Mouse (Mus musculus): ENCODE results near the gene Tll2. TPM values are rescaled to one million over a fixed set of nuclear protein-coding genes. Genes with fewer than 3 reads are reported as not detected.

Tll2 gene
- polyA plus RNA-seq, 1 experiment from 2014 or later = 0.10 TPM

- H3K4me3 ChIP-seq (ENCODE audit: low read length) = no peak overlapping the region
- ATAC-seq = no peak
- H3K9me3 ChIP-seq (ENCODE audit: control insufficient read depth, low read length) = no peaks in the 10 kb centered on the region
- H3K27ac ChIP-seq (ENCODE audit: low read length) = no peak overlapping the region
- no peak overlapping the region for H3K4me2 ChIP-seq (ENCODE audit: low read depth, low read length)
- H3K9ac ChIP-seq (ENCODE audit: low read depth, low read length) = no peak overlapping the region
- H3K36me3 ChIP-seq (ENCODE audit: control insufficient read depth, insufficient read depth, low read length) = no peaks in the 10 kb centered on the region
- WGBS = 77% methylated on average over 1 of the region's 1 CpGs
- 0 out of 2 replicates have a peak, but pooled peaks cover 10% of the 10 kb centered on the region for H3K4me1 ChIP-seq (ENCODE audit: control insufficient read depth, insufficient read depth, low read length)
- H3K27me3 ChIP-seq (replicated peaks; ENCODE audit: control insufficient read depth, insufficient read depth, low read length) = no peaks in the 10 kb centered on the region
These were observed 154.9 kb downstream of the Tll2 start for GRCm38 (mm10) chr19:41051714-41052113.

GRCm38 (mm10) chr19:41048187-41048559 lies 158.5 kb downstream of the Tll2 start:
- 53% methylated on average over 3 of the region's 3 CpGs for WGBS
- Histone ChIP-seq H3K4me3 (ENCODE audit: low read length) (no peak overlapping the region), H3K4me1 (ENCODE audit: control insufficient read depth, insufficient read depth, low read length) (0 out of 2 replicates have a peak, but pooled peaks cover 10% of the 10 kb centered on the region), H3K4me2 (ENCODE audit: low read depth, low read length) (no peak overlapping the region), H3K9ac (ENCODE audit: low read depth, low read length) (no peak overlapping the region), H3K9me3 (ENCODE audit: control insufficient read depth, low read length) (no peaks in the 10 kb centered on the region), H3K27me3 (replicated peaks; ENCODE audit: control insufficient read depth, insufficient read depth, low read length) (no peaks in the 10 kb centered on the region), H3K36me3 (ENCODE audit: control insufficient read depth, insufficient read depth, low read length) (no peaks in the 10 kb centered on the region), H3K27ac (ENCODE audit: low read length) (no peak overlapping the region)
- ATAC-seq = no peak

- Histone ChIP-seq H3K36me3 (ENCODE audit: control insufficient read depth, insufficient read depth, low read length) (no peaks in the 10 kb centered on the region), H3K4me3 (ENCODE audit: low read length) (no peak overlapping the region), H3K9me3 (ENCODE audit: control insufficient read depth, low read length) (no peaks in the 10 kb centered on the region), H3K27me3 (replicated peaks; ENCODE audit: control insufficient read depth, insufficient read depth, low read length) (no peaks in the 10 kb centered on the region), H3K9ac (ENCODE audit: low read depth, low read length) (no peak overlapping the region), H3K4me2 (ENCODE audit: low read depth, low read length) (no peak overlapping the region), H3K27ac (ENCODE audit: low read length) (no peak overlapping the region), H3K4me1 (ENCODE audit: control insufficient read depth, insufficient read depth, low read length) (0 out of 2 replicates have a peak, but pooled peaks cover 8% of the 10 kb centered on the region)
- 75% methylated on average over 9 of the region's 9 CpGs for WGBS
- ATAC-seq = no peak
These were observed 159.0 kb downstream of the Tll2 start for GRCm38 (mm10) chr19:41047437-41048186.

- Histone ChIP-seq H3K4me2 (ENCODE audit: low read depth, low read length) (no peak overlapping the region), H3K4me1 (ENCODE audit: control insufficient read depth, insufficient read depth, low read length) (no peaks in the 10 kb centered on the region), H3K36me3 (ENCODE audit: control insufficient read depth, insufficient read depth, low read length) (no peaks in the 10 kb centered on the region), H3K9me3 (ENCODE audit: control insufficient read depth, low read length) (no peaks in the 10 kb centered on the region; the same call in 1 of the 2 replicates), H3K27me3 (replicated peaks; ENCODE audit: control insufficient read depth, insufficient read depth, low read length) (no peaks in the 10 kb centered on the region), H3K9ac (ENCODE audit: low read depth, low read length) (no peak overlapping the region), H3K4me3 (ENCODE audit: low read length) (no peak overlapping the region), H3K27ac (ENCODE audit: low read length) (no peak overlapping the region)
- no peak for ATAC-seq
- 36% methylated on average over 10 of the region's 10 CpGs for WGBS
These were observed 161.4 kb downstream of the Tll2 start for GRCm38 (mm10) chr19:41045091-41045770.

- no peaks in the 10 kb centered on the region for H3K4me1 ChIP-seq (ENCODE audit: control insufficient read depth, insufficient read depth, low read length)
- no peak overlapping the region for H3K9ac ChIP-seq (ENCODE audit: low read depth, low read length)
- H3K9me3 ChIP-seq (ENCODE audit: control insufficient read depth, low read length) = no peaks in the 10 kb centered on the region; the same call in 1 of the 2 replicates
- no peaks in the 10 kb centered on the region for H3K36me3 ChIP-seq (ENCODE audit: control insufficient read depth, insufficient read depth, low read length)
- no peaks in the 10 kb centered on the region for H3K27me3 ChIP-seq (replicated peaks; ENCODE audit: control insufficient read depth, insufficient read depth, low read length)
- no peak overlapping the region for H3K4me2 ChIP-seq (ENCODE audit: low read depth, low read length)
- no peak overlapping the region for H3K27ac ChIP-seq (ENCODE audit: low read length)
- no peak for ATAC-seq
- 63% methylated on average over 7 of the region's 7 CpGs for WGBS
- H3K4me3 ChIP-seq (ENCODE audit: low read length) = no peak overlapping the region
These were observed 167.5 kb downstream of the Tll2 start for GRCm38 (mm10) chr19:41039110-41039509.

GRCm38 (mm10) chr19:41035809-41036551 lies 170.7 kb downstream of the Tll2 start:
- 67% methylated on average over 4 of the region's 4 CpGs for WGBS
- no peaks in the 10 kb centered on the region for H3K27me3 ChIP-seq (replicated peaks; ENCODE audit: control insufficient read depth, insufficient read depth, low read length)
- no peak overlapping the region for H3K9ac ChIP-seq (ENCODE audit: low read depth, low read length)
- no peak for ATAC-seq
- H3K9me3 ChIP-seq (ENCODE audit: control insufficient read depth, low read length) = no peaks in the 10 kb centered on the region
- H3K4me3 ChIP-seq (ENCODE audit: low read length) = no peak overlapping the region
- H3K4me2 ChIP-seq (ENCODE audit: low read depth, low read length) = no peak overlapping the region
- no peak overlapping the region for H3K27ac ChIP-seq (ENCODE audit: low read length)
- H3K36me3 ChIP-seq (ENCODE audit: control insufficient read depth, insufficient read depth, low read length) = no peaks in the 10 kb centered on the region
- H3K4me1 ChIP-seq (ENCODE audit: control insufficient read depth, insufficient read depth, low read length) = no peaks in the 10 kb centered on the region

Other genes starting within 250 kb of the Tll2 start
- 22.6 and 27.3 TPM in 2 replicates for gene Blnk, start 212.3 kb downstream of the Tll2 start, polyA plus RNA-seq (2015; fragmentation: Nextera tagmentation; extraction: Ambion mirVana)
- not detected in 2 replicates for gene Dntt, start 177.6 kb downstream of the Tll2 start, polyA plus RNA-seq (2015; fragmentation: Nextera tagmentation; extraction: Ambion mirVana)
- not detected in 2 replicates for gene Opalin, start 129.7 kb downstream of the Tll2 start, polyA plus RNA-seq (2015; fragmentation: Nextera tagmentation; extraction: Ambion mirVana)
- gene Tm9sf3, start 57.2 kb upstream of the Tll2 start, polyA plus RNA-seq (2015; fragmentation: Nextera tagmentation; extraction: Ambion mirVana) = 130 and 138 TPM in 2 replicates
- 5.7 and 5.9 TPM in 2 replicates for gene Pik3ap1, start 178.3 kb upstream of the Tll2 start, polyA plus RNA-seq (2015; fragmentation: Nextera tagmentation; extraction: Ambion mirVana)